Mouse (Mus musculus): Measurements from ENCODE around the gene Cacna1d.

DNA sequence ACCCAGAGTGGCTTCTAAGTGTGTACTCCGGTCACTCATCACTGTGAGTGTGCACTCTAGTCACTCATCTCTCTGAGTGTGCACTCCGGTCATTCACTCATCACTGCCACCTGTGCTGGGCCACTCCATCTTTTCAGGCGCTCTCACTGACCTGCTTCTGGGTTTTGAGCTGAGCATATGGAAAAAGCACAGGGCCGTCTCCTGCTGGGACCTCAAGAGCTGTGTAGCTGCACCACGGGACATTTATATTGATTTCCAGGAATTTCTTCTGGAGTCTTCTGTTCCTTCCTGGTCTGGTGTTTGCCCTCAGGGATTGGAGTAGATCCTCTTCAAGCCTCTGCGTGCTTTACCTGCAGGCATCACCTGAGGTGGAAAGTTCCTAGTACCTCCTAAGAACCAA lies 269.2 kb downstream of the Cacna1d start:
- TF ChIP-seq CTCF (IDR thresholded peaks at IDR 0.05; ENCODE audit: low read depth, low read length), result no peak
- TF ChIP-seq GATA1 (IDR thresholded peaks at IDR 0.05; ENCODE audit: borderline replicate concordance, low read length), result no peak

Data from G1E (cell line).